Mouse (Mus musculus) monocyte, adult 2 months (primary cell): ENCODE data around the gene Pofut1.

Experiments used
- DNase-seq, 2 experiments: peaks; one replicate each; pipeline ENCODE4 v3.0.0; 2022; ENCODE audit warnings: low spot score in 2 of 2, low read depth in 1 of 2

The Pofut1 gene

GRCm38 (mm10) chr2:153287835-153288234 is 46.5 kb downstream of the Pofut1 start:
- no peak for DNase-seq

- DNase-seq: peak; percentile 74 to 86
These were observed 49.9 kb downstream of the Pofut1 start, which contains the start of gene Kif3b for GRCm38 (mm10) chr2:153290938-153291928. TSS of gene Kif3b (plus strand) at chr2:153291413.

GRCm38 (mm10) chr2:153292305-153292861 is 51.0 kb downstream of the Pofut1 start:
- DNase-seq: no peak

- no peak for DNase-seq
These were observed 53.9 kb downstream of the Pofut1 start for GRCm38 (mm10) chr2:153295196-153295595.

- no peak for DNase-seq
These were observed 56.4 kb downstream of the Pofut1 start for GRCm38 (mm10) chr2:153297771-153298170.

GRCm38 (mm10) chr2:153298460-153298859 is 57.1 kb downstream of the Pofut1 start:
- DNase-seq: no peak

- DNase-seq: peak in 1 of 2 experiments; percentile 16
These were observed 57.5 kb downstream of the Pofut1 start for GRCm38 (mm10) chr2:153298863-153299262.

GRCm38 (mm10) chr2:153301123-153301522 is 59.8 kb downstream of the Pofut1 start:
- DNase-seq: no peak

GRCm38 (mm10) chr2:153305240-153305639 is 63.9 kb downstream of the Pofut1 start:
- DNase-seq: no peak

GRCm38 (mm10) chr2:153308586-153308985 is 67.3 kb downstream of the Pofut1 start:
- no peak for DNase-seq

- DNase-seq: no peak
These were observed 67.8 kb downstream of the Pofut1 start for GRCm38 (mm10) chr2:153309106-153309505.

GRCm38 (mm10) chr2:153310228-153310627 is 68.9 kb downstream of the Pofut1 start:
- no peak for DNase-seq

- DNase-seq: no peak
These were observed 71.6 kb downstream of the Pofut1 start for GRCm38 (mm10) chr2:153312884-153313283.

- no peak for DNase-seq
These were observed 77.1 kb downstream of the Pofut1 start for GRCm38 (mm10) chr2:153318408-153318807.

GRCm38 (mm10) chr2:153319036-153319643 is 77.8 kb downstream of the Pofut1 start:
- DNase-seq: no peak
